ENCODE assay signal across 23 mouse cellular contexts in the genomic region with DNA sequence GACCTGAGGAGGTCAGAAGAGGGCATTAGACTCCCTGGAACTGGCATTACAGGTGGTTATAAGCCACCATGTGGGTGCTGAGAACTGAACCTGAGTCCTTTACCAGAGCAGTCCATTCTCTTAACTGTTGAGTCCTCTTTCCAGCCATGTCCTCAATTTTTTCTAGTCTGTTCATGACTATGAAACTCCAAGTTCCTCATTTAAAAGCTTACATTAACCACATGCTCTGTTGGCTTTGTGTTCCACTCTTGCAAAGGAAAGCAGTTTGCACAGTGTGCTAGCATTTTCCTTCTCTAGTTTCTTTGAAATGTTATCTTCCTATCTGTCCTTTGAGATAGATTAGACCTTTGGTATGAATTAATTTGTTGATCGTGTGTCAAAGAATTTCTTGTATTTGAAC. TPM values are rescaled to one million over a fixed set of nuclear protein-coding genes. Genes with fewer than 3 reads are reported as not detected.
DNase-seq lines count a peak whose midpoint lies in the region; ATAC-seq and TF ChIP-seq lines count a peak whose summit lies in the region.
"Had no signal": no experiment of that assay in that cellular context is flagged by ENCODE, and none has a peak within 500 bp of the region (broad histone marks: within the 10 kb centered on the region; RNA-seq: fewer than 3 reads in every experiment).

No protein-coding gene starts in this region.

- no peaks in the 10 kb centered on the region for H3K4me1 ChIP-seq in lung, adult 2 months (ENCODE audit: control insufficient read depth, insufficient read depth, low read length)
- H3K4me1 ChIP-seq: embryonic facial prominence, embryonic 13.5 days; embryonic facial prominence, embryonic 15.5 days; forebrain, embryonic 10.5 days; forebrain, embryonic 12.5 days had no signal

- ATAC-seq in granulocyte monocyte progenitor cell, adult 5-6 weeks (replicated peaks; ENCODE audit: poor library complexity, severe bottlenecking) = peak; percentile 87
- ATAC-seq in megakaryocyte, adult 5-6 weeks (ENCODE audit: poor library complexity, severe bottlenecking) = peak; percentile 56
- ATAC-seq: forebrain, embryonic 14.5 days; forebrain, embryonic 16.5 days had no signal

- H3K4me3 ChIP-seq in lung, adult 2 months (replicated peaks; ENCODE audit: extremely low read depth, low read depth, low read length) = no peak overlapping the region
- H3K4me3 ChIP-seq: embryonic facial prominence, embryonic 13.5 days; embryonic facial prominence, embryonic 15.5 days; erythroblast, embryonic 14.5 days; forebrain, embryonic 10.5 days; forebrain, embryonic 12.5 days had no signal

- 73% methylated on average over 1 of the region's 1 CpGs for WGBS in lung, adult 2 months

- TF ChIP-seq POLR2A in lung, adult 2 months (IDR thresholded peaks at IDR 0.05; ENCODE audit: borderline replicate concordance, extremely low read depth, low read depth, low read length) = no peak

- DNase-seq in splenic B cell, adult 2 months (ENCODE audit: low read depth, low spot score) = peak; percentile 29
- DNase-seq in adrenal gland, adult (ENCODE audit: inconsistent age in 2 of 2, low spot score in 1 of 2) = no peak
- DNase-seq in spleen, postnatal 14 days (ENCODE audit: low spot score in 2 of 2) = no peak
- DNase-seq in lung, adult 2 months = no peak
- DNase-seq: adrenal gland, adult 8-10 months; adrenal gland, postnatal 14 days; adrenal gland, postnatal 36 days; cerebellum, adult 11-12 months; cerebellum, adult 2 months; cerebellum, adult 9-10 months; cerebellum, postnatal 10 days; cerebellum, postnatal 25 days; embryo, embryonic 11 days had no signal

- no peaks in the 10 kb centered on the region for H3K27me3 ChIP-seq in splenic B cell, adult 2 months (ENCODE audit: control insufficient read depth, insufficient read depth, low read length, poor library complexity, severe bottlenecking)
- H3K27me3 ChIP-seq: embryonic facial prominence, embryonic 13.5 days; embryonic facial prominence, embryonic 15.5 days; forebrain, embryonic 12.5 days had no signal

- H3K36me3 ChIP-seq in splenic B cell, adult 2 months (ENCODE audit: control insufficient read depth, insufficient read depth, low read length, poor library complexity, severe bottlenecking) = no peaks in the 10 kb centered on the region
- H3K36me3 ChIP-seq: embryonic facial prominence, embryonic 13.5 days; embryonic facial prominence, embryonic 15.5 days; forebrain, embryonic 10.5 days; forebrain, embryonic 12.5 days had no signal

- TF ChIP-seq CTCF in lung, adult 2 months (IDR thresholded peaks at IDR 0.05; ENCODE audit: insufficient read depth, low read length) = no peak

RNA-seq across cellular contexts. Expression of gene Fhl2, which starts 57.3 kb away (rescaled TPM):
- total RNA-seq in granulocyte monocyte progenitor cell, adult 5-6 weeks (2014; fragmentation: Nextera tagmentation) = not detected in 2 replicates
- 0.88 TPM in 1 of 2 replicates, not detected in the other for total RNA-seq in granulocyte monocyte progenitor cell, adult 5-6 weeks (2017)
- total RNA-seq in megakaryocyte, adult 5-6 weeks (2015) = 0.64 TPM in 1 of 2 replicates, not detected in the other
- 1.0 and 1.4 TPM in 2 replicates for total RNA-seq in megakaryocyte, adult 5-6 weeks (2017)
- 6.1 and 13.9 TPM in 2 replicates for polyA plus RNA-seq in lung, adult 2 months (2012; rRNA removed)
- total RNA-seq: MEL had no signal
- polyA plus RNA-seq: erythroblast, embryonic 14.5 days had no signal
